Mouse (Mus musculus): ENCODE data around the gene Dusp1. TPM values are rescaled to one million over a fixed set of nuclear protein-coding genes. Genes with fewer than 3 reads are reported as not detected.

Dusp1 gene
- polyA plus RNA-seq, 1 experiment from 2014 or later: 33.0 TPM

DNA sequence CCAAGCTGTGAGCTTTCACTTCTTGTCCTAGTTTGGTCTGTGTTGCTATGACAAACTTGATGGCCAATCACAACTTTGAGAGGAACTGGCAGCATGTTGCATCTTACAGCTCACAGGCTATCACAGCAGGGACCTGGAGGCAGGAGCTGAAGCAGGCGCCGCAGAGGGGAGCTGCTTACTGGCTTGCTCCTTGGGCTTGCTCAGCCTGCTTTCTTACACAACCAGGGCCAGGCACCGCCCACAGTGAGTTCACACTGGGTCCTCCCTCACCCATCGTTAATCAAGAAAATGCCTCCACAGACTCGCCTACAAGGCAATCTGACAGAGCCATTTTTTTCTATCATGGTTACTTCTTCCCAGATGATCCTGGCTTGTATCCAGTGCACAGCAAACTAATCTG lies 74.7 kb downstream of the Dusp1 start:
- 55% methylated on average over 5 of the region's 5 CpGs for WGBS
- H3K4me3 ChIP-seq: no peak overlapping the region
- H3K27me3 ChIP-seq: no peaks in the 10 kb centered on the region
- H3K27ac ChIP-seq: no peak overlapping the region
- H3K9ac ChIP-seq: no peak overlapping the region
- no peak overlapping the region for H3K4me2 ChIP-seq (replicated peaks)
- 0 out of 2 replicates have a peak, but pooled peaks cover 2% of the 10 kb centered on the region for H3K9me3 ChIP-seq (replicated peaks)
- no peak for ATAC-seq (ENCODE audit: low FRiP score)
- H3K4me1 ChIP-seq: no peaks in the 10 kb centered on the region
- H3K36me3 ChIP-seq: no peaks in the 10 kb centered on the region

DNA sequence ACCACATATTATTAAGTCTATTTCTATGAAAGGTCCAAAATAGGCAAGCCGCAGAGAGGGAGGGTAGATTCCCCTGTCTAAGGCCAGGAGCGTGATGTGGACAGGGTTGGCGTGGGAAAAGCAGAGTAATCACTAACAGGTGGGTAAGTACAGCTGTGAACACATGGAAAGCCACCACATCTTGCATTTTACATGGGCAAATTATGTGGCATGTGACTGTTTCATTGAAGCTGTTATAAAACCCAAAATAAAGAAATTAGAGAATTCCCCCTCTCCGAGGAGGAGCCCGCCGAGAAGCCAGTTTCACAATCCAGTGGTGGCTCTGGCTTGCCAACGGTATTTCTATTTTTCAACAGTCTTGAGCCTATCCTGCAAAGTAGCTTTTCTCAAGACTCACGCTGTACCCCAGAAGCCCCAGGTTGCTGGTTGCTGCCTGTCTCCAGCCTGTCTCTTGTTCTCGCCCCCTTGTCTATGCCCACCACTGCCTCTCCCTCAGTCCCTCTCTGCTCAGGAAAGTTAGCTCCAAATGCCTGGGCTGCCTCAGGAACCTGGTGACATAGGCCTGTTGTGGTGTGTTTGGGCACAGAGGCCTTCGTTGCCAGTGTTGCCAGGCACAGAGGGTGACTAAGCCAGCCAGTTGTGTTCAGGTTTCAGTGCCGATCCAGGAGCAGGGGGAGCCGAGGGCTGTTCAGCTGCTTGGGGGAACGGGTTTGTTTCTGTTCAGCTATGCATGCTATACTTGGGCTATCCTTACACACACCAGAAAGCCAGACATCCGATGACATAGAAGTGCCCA lies 77.1 kb downstream of the Dusp1 start:
- H3K9me3 ChIP-seq (replicated peaks): no peaks in the 10 kb centered on the region
- no peak overlapping the region for H3K4me2 ChIP-seq (replicated peaks)
- no peak overlapping the region for H3K9ac ChIP-seq
- WGBS: 89% methylated on average over 14 of the region's 14 CpGs
- no peaks in the 10 kb centered on the region; the same call in 1 of the 2 replicates for H3K4me1 ChIP-seq
- H3K4me3 ChIP-seq: no peak overlapping the region
- ATAC-seq (ENCODE audit: low FRiP score): no peak
- no peaks in the 10 kb centered on the region for H3K36me3 ChIP-seq
- no peak overlapping the region for H3K27ac ChIP-seq
- no peaks in the 10 kb centered on the region for H3K27me3 ChIP-seq

DNA sequence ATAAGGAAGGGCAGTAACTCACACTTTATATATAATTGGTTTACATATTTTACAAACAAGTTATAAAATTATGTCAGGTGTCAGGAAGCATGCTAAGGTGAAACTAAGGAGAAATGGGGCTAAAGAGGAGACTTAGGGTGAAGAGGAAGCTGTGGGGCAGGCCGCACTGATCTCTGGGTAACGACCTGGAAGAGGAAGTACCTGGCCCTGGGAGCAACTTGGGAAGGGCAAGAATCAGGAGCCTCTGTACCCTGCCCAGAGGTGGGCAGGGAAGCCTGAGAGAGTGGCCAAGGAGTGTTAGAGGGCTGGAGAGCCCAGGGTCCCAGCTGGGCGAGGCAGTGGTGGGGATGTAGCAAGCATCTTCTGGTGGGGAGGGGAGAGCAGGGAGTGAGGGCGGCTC lies 81.0 kb downstream of the Dusp1 start:
- no peak for ATAC-seq (ENCODE audit: low FRiP score)

DNA sequence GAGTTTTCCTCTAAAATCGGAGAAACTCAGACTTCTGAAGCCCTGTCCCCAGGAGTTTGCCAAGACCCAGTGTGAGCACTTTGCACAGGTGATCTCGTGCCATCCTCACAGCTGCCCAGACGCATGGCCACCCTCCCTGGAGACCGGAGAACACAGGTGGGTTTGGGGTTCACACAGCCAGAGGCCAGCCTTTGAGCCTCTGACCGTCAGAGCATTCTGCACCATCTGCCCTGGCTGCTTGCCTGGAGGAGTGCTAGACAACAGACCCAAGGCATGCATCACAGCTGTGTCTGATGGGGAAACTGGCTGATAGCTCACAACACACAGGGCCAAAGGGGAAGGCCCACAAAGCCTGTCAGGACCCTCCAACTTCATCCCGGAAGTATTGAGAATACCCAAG lies 82.3 kb downstream of the Dusp1 start:
- no peak overlapping the region for H3K27ac ChIP-seq
- no peak overlapping the region for H3K4me3 ChIP-seq
- WGBS: 76% methylated on average over 6 of the region's 6 CpGs
- H3K9ac ChIP-seq: no peak overlapping the region
- no peaks in the 10 kb centered on the region; the same call in 1 of the 2 replicates for H3K4me1 ChIP-seq
- no peaks in the 10 kb centered on the region for H3K36me3 ChIP-seq
- no peaks in the 10 kb centered on the region for H3K9me3 ChIP-seq (replicated peaks)
- no peaks in the 10 kb centered on the region for H3K27me3 ChIP-seq
- ATAC-seq (ENCODE audit: low FRiP score): no peak
- no peak overlapping the region for H3K4me2 ChIP-seq (replicated peaks)

More for the DNA sequence above, 81.0 kb downstream of the Dusp1 start:
- 72% methylated on average over 4 of the region's 4 CpGs for WGBS
- Histone ChIP-seq H3K9ac (no peak overlapping the region), H3K27me3 (no peaks in the 10 kb centered on the region), H3K9me3 (replicated peaks) (no peaks in the 10 kb centered on the region), H3K4me2 (replicated peaks) (no peak overlapping the region), H3K4me3 (no peak overlapping the region), H3K27ac (no peak overlapping the region), H3K4me1 (no peaks in the 10 kb centered on the region; the same call in 1 of the 2 replicates), H3K36me3 (no peaks in the 10 kb centered on the region)

DNA sequence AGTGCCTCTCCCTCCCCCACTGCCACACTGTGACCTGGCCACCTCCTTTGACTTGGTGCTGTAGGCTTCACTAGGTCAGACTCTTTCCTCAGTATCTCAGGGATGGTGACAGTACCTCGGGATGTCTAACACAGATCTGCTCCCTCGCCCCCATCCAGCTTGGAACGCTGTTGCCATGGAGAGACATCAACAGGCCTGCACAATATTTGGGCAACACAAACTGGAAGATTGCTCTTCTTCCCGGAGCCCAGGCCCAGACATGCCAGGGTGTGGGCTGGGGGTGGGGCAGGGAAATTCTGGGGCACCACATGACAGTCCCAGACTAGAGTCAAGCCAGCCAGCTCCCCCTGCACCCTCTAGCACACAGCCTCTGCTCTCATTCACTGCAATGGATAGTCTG lies 83.3 kb downstream of the Dusp1 start:
- Histone ChIP-seq H3K9me3 (replicated peaks) (no peaks in the 10 kb centered on the region), H3K4me2 (replicated peaks) (no peak overlapping the region), H3K9ac (no peak overlapping the region), H3K27me3 (no peaks in the 10 kb centered on the region; the same call in 1 of the 2 replicates), H3K27ac (no peak overlapping the region), H3K4me1 (no peaks in the 10 kb centered on the region; the same call in 1 of the 2 replicates), H3K36me3 (no peaks in the 10 kb centered on the region), H3K4me3 (no peak overlapping the region)
- 81% methylated on average over 4 of the region's 4 CpGs for WGBS
- ATAC-seq (ENCODE audit: low FRiP score): no peak

DNA sequence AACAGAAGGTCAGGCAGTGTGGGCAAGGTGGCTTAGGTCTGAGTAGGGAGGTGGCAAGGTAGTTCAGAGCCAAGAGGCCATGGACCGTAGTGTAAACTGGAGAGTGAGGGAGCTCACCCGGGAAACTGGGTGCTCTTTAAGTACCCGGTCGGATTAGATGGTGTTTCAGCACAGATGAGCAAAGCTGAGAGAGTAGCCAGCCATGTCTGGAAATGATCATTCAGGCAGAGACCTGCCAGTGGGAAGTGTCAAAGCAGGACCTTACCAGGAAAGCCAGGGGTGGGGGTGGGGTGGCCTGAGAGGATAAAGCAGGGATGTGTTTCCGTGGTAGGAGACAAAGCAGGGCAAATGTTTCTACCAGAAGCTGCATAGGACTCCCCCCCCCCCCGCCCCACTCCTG lies 85.1 kb downstream of the Dusp1 start:
- Histone ChIP-seq H3K9ac (no peak overlapping the region), H3K36me3 (no peaks in the 10 kb centered on the region), H3K4me3 (no peak overlapping the region), H3K9me3 (replicated peaks) (no peaks in the 10 kb centered on the region), H3K27me3 (no peaks in the 10 kb centered on the region; the same call in 1 of the 2 replicates), H3K27ac (no peak overlapping the region), H3K4me1 (no peaks in the 10 kb centered on the region; the same call in 1 of the 2 replicates), H3K4me2 (replicated peaks) (no peak overlapping the region)
- 72% methylated on average over 6 of the region's 6 CpGs for WGBS
- ATAC-seq (ENCODE audit: low FRiP score): no peak

DNA sequence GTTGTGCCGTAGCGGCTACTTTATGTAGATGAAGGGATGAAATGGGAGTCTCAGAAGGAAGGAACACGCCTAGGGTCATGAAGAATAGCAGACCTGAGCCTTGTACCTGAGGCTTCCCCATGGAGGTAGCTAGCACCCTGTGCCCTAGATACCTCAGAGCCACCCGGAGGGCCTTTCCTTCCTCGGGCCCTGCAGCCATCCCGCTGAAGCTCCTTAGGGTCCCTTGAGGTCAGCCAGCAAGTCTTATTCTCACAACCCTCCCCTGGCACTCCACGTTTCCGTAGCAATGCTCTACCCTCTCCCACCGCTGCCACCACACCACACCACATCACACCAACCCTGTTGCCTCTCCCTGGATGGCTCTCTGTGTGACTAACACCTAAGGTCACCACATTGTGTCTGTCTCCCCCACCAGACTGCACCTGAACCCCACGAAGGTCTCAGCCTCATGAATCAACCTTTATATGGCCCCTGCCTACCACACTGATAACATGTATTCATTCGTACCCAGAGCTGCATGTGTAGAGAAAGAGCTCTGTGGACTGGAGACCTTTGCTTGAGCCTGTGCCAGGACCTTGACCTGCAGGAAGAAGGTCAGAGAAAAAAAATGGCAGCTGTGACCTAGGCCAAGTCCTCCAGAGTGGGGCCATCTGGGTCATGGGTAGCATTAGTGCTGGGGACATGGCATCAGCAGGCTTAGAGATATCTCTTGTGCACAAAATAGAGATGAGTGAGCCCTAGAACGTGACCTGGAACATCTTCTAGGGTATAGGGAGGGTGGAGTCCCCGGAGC lies 93.6 kb downstream of the Dusp1 start:
- no peak for ATAC-seq (ENCODE audit: low FRiP score)
- H3K4me2 ChIP-seq (replicated peaks): no peak overlapping the region
- H3K4me3 ChIP-seq: no peak overlapping the region
- H3K4me1 ChIP-seq: no peaks in the 10 kb centered on the region
- H3K9ac ChIP-seq: no peak overlapping the region
- H3K36me3 ChIP-seq: no peaks in the 10 kb centered on the region
- WGBS: 86% methylated on average over 13 of the region's 13 CpGs
- H3K27me3 ChIP-seq: peaks cover 16% of the 10 kb centered on the region
- no peaks in the 10 kb centered on the region for H3K9me3 ChIP-seq (replicated peaks)
- H3K27ac ChIP-seq: no peak overlapping the region

DNA sequence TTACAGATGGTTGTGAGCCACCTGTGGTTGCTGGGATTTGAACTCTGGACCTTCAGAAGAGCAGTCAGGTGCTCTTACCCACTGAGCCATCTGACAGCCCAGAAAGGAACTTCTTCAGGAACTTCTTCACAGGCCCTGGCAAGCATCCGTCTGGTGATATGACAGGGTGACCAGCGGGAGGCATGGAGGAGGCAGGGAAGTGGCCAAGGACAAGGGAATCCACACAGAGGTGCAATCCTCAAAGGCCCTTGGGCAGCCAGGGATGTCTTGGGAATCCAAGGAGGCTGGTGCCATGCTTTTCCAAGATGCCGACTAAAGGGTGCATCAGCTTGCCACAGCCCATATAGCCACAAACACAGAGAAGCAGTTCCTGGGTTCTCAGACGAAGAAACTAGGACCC lies 94.3 kb downstream of the Dusp1 start:
- H3K27me3 ChIP-seq: peaks cover 19% of the 10 kb centered on the region
- no peak for ATAC-seq (ENCODE audit: low FRiP score)
- no peaks in the 10 kb centered on the region for H3K9me3 ChIP-seq (replicated peaks)
- no peaks in the 10 kb centered on the region for H3K36me3 ChIP-seq
- no peak overlapping the region for H3K4me3 ChIP-seq
- WGBS: 86% methylated on average over 4 of the region's 4 CpGs
- no peak overlapping the region for H3K4me2 ChIP-seq (replicated peaks)
- H3K4me1 ChIP-seq: no peaks in the 10 kb centered on the region
- H3K27ac ChIP-seq: no peak overlapping the region
- no peak overlapping the region for H3K9ac ChIP-seq

DNA sequence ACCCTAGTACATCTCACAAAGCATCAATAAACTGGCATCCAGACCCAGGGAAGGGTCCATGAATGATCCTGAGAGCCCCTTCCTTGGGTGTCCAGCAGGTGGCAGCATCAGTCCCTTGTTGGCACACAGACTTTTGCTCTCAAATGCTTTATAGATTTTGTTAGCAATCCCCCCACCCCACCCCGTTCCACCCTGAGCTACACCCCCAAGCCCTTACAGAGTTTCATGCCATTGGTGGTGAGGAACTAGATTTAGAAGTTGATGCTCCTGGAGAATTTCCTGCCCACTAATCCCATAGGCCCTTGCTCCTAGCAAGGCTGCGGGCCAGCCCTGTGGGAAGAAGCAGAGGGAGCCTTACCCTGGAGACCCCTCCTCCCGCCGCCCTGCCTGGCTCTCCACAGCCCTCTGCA lies 95.2 kb downstream of the Dusp1 start:
- H3K9me3 ChIP-seq (replicated peaks): no peaks in the 10 kb centered on the region
- H3K4me3 ChIP-seq: no peak overlapping the region
- peaks cover 19% of the 10 kb centered on the region for H3K27me3 ChIP-seq
- H3K9ac ChIP-seq: no peak overlapping the region; the same call in 1 of the 2 replicates
- H3K4me1 ChIP-seq: no peaks in the 10 kb centered on the region
- peak overlapping the region; percentile 40 for H3K4me2 ChIP-seq (replicated peaks)
- 11% methylated on average over 4 of the region's 4 CpGs for WGBS
- H3K36me3 ChIP-seq: no peaks in the 10 kb centered on the region
- H3K27ac ChIP-seq: no peak overlapping the region
- ATAC-seq (ENCODE audit: low FRiP score): peak; percentile 75; the same call in 1 of the 2 replicates

DNA sequence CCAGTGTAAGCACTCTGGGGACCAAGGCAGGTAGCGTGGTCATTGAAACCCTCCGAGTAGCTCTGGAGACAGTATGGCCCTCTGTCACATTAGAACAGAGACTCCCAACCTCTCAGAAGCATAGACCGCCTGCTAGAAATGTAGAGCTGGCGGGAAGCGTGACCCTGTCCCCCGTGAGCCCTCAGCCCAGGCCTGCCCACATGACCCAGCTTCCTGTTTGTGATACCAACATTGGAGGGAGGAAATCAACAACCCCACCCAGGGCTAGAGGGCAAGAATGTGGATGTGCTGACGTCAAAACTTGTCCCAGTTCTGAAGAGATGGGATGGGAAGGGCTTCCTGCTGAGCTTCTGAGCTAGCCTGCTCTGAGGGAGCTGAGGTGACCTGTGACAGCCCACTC lies 97.0 kb downstream of the Dusp1 start:
- ATAC-seq (ENCODE audit: low FRiP score): no peak
- no peak overlapping the region for H3K9ac ChIP-seq
- 72% methylated on average over 7 of the region's 7 CpGs for WGBS

DNA sequence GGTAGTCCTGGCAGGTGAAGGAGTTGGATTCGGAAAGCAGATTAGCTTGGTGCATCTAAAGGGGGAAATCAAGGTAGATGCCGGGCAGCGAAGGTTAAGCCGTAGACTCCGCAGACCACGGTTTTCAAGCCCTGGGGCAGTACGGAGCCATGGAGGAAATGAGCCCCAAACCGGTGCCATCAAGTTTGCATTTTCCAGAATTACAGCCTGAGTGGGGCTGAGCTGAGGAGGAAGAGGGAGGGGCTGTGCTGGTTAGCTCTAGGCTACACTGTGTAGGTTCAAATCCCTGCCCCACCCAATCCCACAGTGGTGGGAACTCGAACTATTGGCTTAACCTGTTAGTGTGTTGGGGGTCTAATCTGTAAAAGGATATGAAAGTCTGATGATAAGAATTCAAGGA lies 97.4 kb downstream of the Dusp1 start:
- WGBS: 86% methylated on average over 9 of the region's 9 CpGs
- no peak for ATAC-seq (ENCODE audit: low FRiP score)
- H3K27ac ChIP-seq: no peak overlapping the region

More for the DNA sequence above, 97.0 kb downstream of the Dusp1 start:
- no peak overlapping the region for H3K4me3 ChIP-seq
- H3K9me3 ChIP-seq (replicated peaks): no peaks in the 10 kb centered on the region
- no peaks in the 10 kb centered on the region for H3K4me1 ChIP-seq
- H3K4me2 ChIP-seq (replicated peaks): no peak overlapping the region
- H3K36me3 ChIP-seq: no peaks in the 10 kb centered on the region
- no peak overlapping the region for H3K27ac ChIP-seq
- H3K27me3 ChIP-seq: peaks cover 19% of the 10 kb centered on the region

DNA sequence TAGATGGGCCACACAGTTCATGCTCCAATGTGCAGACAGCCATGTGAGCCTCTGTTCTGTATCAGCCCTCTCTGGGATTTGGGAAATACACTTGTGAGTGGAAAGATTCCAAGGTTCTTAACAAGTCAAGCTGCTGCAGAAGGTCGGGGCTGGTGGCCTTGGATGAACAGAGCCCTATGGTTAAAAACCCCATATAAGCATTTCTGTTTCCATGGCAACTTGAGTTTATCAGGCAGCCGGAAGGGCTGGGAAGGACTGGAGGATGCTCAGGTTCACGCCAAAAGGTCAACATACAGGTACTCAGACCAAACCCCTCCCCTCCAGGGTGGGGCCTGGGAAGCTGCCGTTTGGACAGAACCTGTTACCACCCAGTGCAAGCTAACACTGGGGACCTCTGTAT lies 97.9 kb downstream of the Dusp1 start:
- no peaks in the 10 kb centered on the region for H3K4me1 ChIP-seq
- peaks cover 18% of the 10 kb centered on the region for H3K27me3 ChIP-seq
- H3K4me2 ChIP-seq (replicated peaks): no peak overlapping the region
- H3K9ac ChIP-seq: no peak overlapping the region
- ATAC-seq (ENCODE audit: low FRiP score): no peak
- no peak overlapping the region for H3K27ac ChIP-seq
- WGBS: 55% methylated on average over 4 of the region's 4 CpGs
- H3K36me3 ChIP-seq: no peaks in the 10 kb centered on the region
- no peak overlapping the region for H3K4me3 ChIP-seq
- H3K9me3 ChIP-seq (replicated peaks): no peaks in the 10 kb centered on the region

More for the DNA sequence above, 97.4 kb downstream of the Dusp1 start:
- Histone ChIP-seq H3K9me3 (replicated peaks) (no peaks in the 10 kb centered on the region), H3K4me3 (no peak overlapping the region), H3K4me1 (no peaks in the 10 kb centered on the region), H3K36me3 (no peaks in the 10 kb centered on the region), H3K9ac (no peak overlapping the region), H3K4me2 (replicated peaks) (no peak overlapping the region), H3K27me3 (peaks cover 19% of the 10 kb centered on the region)
